Mouse (Mus musculus) MN1 (cell line): Measurements from ENCODE around the gene Cd164.

Source experiments
- DNase-seq: peaks from one replicate; pipeline ENCODE4 v3.0.0-alpha.2; 2016; ENCODE audit warnings: low spot score

The Cd164 gene

GRCm38 (mm10) chr10:41500941-41501340 is 18.3 kb upstream of the Cd164 start:
- DNase-seq, result peak; percentile 77

- DNase-seq, result peak; percentile 47
Measured at GRCm38 (mm10) chr10:41504996-41505395, 14.2 kb upstream of the Cd164 start.

DNA sequence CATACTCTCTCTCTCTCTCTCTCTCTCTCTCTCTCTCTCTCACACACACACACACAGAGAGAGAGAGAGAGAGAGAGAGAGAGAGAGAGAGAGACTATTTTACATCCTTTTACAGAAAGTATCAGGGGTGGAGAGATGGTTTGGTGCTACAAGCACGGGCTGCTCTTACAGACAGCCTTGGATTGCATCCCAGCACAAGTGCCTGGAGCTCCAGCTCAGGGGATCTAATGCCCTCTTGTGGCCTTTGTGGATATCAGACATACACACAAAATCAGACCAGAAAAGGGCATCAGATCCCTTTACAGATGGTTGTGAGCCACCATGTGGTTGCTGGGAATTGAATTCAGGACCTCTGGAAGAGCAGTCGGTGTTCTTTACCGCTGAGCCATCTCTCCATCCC is 13.8 kb upstream of the Cd164 start:
- peak; percentile 96 for DNase-seq

- peak; percentile 61 for DNase-seq
Measured at GRCm38 (mm10) chr10:41509160-41509559, 10.1 kb upstream of the Cd164 start.

GRCm38 (mm10) chr10:41514301-41514700 is 4.9 kb upstream of the Cd164 start:
- no peak for DNase-seq

- DNase-seq, result peak; percentile 30
Measured at GRCm38 (mm10) chr10:41514921-41515320, 4.3 kb upstream of the Cd164 start.

DNA sequence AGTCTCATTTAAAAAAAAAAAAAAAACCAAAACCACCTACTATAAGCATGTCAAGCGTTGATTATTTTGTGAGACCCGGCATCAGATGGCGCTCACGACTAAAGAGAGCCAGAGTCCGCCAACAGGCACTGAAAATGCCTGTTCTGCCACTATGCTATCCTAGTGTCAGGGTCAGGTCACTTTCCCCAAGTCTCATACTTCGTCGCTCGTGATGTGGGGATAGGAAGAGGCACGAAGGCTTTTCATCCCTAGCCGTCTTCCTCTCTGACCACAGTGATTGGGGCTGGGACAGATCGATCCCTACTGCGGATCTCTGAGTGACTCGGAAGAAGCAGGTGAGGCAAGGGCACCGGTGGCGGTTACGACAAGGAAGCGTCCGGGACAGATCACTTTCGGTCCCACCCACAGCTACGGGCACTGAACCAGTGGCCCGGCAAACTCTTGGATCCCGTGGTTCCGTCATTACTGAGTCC is 670 bp upstream of the Cd164 start:
- DNase-seq, result peak; percentile 94

DNA sequence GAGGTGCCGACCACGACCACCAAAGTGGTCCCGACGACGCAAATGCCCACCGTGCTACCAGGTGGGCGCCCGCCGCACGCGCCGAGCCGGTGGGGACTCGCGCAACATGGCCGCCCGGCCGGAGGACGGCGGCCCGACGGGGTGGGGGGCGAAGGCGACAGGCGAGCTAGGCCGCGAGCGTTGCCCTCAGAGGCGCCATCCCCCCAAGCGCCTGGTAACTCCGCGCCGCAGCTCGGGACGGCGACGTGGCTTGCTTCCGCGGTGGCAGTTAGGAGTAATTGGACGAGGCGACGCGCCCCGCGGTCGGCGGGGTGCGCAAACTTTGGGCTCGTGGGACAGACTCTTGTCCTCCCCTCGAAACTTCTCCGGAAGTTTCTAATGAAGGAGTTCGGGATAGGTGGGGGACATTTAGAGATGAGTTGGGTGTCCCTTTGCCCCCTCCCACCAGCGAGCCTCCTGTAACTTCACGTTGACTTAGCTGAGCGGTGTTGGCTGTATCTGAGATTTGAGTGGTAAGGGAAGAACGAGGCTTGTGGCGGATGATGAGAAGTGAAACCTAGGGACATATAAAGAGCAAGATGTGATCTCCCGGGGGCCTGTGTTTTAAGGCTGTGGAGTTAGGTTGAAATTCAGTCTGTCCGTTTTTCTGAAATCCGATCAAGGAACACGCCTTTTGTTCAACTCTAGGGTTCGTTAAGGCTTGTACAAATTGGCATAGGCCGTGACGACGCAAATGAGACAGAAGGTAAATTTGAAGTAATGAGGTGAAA is 611 bp downstream of the Cd164 start:
- DNase-seq, result peak; percentile 72

- DNase-seq, result peak; percentile 26
Measured at GRCm38 (mm10) chr10:41520410-41520673, 1.1 kb downstream of the Cd164 start.

DNA sequence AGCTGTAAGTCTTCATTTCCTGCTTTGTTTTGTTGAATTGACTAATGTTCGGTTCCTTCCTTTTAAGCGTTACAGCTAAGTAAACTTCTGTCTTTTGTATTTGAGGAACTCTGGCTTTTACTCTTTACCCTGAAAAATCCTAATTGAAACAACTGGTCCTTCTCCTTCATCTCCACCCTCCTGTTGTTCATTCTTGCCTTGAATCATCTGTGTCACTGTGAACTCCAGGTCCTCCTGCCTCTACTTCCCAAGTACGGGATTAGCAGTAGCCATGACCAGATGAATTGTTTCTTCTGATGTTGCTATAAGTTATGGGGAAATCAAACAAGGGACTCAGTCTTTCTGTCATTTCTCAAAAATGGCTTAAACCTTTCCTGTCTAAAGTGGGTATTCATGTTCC is 4.2 kb downstream of the Cd164 start:
- DNase-seq, result no peak

- DNase-seq, result no peak
Measured at GRCm38 (mm10) chr10:41525696-41526095, 6.5 kb downstream of the Cd164 start.

DNA sequence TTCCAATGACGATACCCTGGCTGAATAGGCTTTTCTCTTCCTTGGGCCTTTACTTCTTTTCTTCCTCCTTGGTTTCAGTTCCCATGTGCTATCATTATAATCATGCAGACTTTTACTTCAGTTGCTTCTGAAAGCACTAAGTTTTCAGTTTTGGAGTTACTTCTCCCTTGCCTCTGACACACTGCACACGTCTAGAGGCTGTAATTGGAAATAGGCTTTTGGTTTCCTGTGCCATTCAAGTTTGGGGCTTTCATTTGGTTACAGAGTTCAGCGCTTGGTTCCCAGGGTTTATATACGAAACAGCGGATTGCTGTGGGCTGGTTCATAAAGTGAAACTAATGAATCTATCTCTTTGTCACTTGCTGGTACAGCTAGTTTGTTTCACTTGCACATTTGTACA is 10.8 kb downstream of the Cd164 start:
- no peak for DNase-seq

DNA sequence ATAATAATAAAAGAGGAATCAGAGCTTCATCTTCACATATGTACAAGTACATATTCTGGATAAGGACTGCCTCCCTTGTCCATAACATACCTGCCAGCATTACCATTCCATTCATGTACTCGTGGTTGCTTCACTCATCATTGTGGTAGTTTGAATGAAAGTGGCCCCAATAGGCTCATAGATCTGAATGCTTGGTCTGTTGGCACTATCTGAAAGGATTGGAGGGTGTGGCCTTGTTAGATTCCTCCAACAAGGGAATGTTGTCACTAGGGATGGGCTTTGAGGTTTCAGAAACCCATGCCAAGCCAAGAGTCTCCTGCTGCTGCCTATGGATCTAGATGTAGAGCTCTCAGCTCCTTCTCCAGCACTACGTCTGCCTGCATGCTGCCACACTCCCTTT is 16.8 kb downstream of the Cd164 start:
- no peak for DNase-seq

DNA sequence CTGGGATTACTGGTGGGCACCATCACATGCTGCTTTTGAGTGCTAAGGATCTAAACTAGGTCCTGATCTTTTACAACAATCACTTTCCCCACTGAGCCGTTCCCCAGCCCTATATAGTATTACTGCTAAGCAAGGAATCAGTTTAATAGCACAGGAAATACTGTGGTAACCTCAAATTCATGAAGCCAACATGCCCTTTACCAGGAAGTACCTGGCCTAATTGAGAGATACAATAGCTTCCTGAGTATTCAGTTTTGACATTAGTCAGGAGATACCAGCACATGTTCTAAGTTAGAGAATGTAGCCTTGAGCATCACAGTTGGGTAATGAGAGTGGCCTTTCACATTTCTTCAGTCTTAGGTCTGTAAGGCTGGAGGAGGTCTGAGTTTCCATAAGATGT is 17.5 kb downstream of the Cd164 start:
- DNase-seq, result no peak

GRCm38 (mm10) chr10:41537226-41537982 is 18.2 kb downstream of the Cd164 start:
- no peak for DNase-seq

DNA sequence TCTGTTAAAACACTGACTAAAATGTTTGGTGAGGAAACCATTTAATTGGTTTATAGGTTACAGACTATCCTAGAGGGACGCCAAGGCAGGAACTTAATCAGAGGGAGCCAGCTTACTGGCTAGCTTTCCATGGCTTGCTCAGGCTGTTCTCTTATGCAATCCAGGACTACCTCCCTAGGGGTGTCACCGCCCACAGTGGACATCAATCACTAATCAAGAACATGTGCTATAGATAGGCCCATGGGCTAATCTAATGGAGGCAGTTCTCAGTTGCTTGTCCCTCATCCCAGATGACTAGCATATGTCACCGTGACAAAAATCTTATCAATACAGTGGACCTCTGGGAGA is 18.7 kb downstream of the Cd164 start:
- no peak for DNase-seq

DNA sequence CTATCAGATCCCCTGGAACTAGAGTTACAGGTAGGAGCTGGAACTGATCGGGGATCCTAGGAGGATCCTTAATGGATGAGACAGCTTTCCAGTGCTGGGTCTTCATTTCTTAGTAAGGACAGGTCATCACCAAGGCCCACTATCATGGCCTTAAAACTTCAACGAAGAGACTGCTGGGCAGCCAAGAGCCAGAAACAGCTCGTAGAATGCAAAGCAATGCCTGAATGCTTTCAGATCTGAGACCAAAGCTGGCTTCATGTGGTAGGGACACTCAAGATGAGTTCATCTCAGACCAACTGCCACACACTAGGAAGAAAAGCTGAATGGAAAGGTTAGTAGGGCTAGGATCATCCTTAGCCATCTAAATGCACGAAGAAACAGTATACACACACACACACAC is 19.8 kb downstream of the Cd164 start:
- no peak for DNase-seq

DNA sequence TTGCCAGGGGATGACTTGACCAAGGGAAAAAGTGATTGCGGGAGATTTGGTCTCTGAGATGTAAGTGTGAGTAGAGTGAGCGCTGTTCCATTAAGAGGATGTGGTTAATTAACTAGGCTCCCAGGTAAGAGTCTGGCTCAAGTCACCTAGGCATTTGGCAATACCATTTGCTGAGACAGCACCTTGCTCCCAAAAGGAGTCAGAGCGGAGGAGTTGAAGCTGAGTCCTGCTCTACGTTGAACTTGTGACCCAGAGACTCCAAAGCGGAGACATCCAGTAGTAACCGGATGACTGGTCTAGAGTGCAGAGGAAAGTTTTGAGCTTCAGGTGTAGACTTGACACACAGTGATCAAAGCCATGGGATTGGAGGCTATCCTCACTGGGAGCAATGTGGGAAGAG is 22.8 kb downstream of the Cd164 start:
- DNase-seq, result no peak

DNA sequence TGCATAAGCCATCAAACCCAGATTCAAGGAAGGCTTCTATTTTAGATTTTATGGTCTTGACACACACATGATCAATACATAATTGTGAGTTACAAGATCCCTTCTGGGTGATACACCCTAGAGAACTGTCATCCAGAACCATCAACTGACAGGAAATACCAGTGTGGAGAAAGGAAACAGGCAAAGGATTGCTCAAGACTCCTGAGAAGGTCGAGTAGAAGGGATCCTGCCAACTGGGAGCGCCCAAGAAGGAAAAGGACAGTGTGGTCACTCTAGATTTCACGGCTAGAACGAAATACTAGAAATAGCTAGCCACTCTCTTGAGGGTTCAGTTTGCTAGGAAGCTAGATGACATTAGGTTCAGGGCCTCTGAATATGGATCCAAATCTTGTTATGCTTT is 24.2 kb downstream of the Cd164 start:
- no peak for DNase-seq

DNA sequence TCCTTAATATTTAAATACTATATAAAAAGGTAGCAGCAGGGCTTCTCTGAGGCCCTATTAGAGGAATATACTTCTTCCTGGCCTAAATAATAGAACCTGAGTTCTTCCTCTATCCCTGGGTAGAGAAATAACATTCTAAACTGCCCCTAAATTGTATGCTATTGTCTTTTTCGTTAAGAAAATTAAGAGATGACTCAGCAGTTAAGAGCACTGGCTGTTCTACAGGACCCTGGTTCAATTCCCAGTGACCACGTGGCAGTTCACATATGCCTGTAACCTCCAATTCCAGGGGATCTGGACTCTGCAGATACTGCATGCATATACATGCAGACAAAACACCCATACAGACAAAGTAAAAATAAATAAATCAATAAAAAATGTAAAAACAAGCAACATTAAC is 24.6 kb downstream of the Cd164 start:
- no peak for DNase-seq

GRCm38 (mm10) chr10:41544481-41545190 is 25.4 kb downstream of the Cd164 start:
- DNase-seq, result peak; percentile 59

DNA sequence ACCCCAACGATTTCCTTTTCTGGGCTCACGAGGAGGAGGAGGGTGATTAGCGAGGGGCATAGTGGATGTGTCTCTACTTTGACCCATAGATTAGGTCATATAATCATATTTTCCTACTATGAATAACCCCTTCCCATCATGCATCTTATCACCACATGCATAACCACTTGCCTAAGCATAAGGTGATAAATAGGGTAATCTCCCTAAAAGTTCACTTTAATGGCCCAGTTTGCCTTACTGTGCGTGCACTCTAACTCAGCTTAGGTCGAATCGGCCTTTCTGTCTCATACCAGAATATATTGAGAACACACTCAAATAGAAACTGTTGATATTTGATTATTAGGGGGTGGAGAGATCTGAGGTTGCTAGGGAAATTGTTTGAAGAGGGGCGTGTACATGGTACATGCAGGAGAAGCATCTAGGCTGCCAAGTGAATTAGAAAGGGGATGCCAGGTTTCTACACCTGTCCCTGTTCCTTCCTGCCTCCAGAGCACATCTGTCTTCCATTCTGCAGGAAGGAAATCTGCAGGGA is 26.1 kb downstream of the Cd164 start:
- no peak for DNase-seq
